Mouse (Mus musculus) left cerebral cortex, postnatal 36 days (tissue): ENCODE data around the gene Pif1. TPM values are rescaled to one million over a fixed set of nuclear protein-coding genes. Genes with fewer than 3 reads are reported as not detected.

Experiments
- DNase-seq, 2 experiments: peaks; one replicate each; pipeline ENCODE4 v3.0.0; 2021 to 2022; ENCODE audit warnings: low spot score in 2 of 2, mixed read lengths in 1 of 2
- intact Hi-C: fragments of 180-260 bp; cut with DNase I; formaldehyde crosslinking; loops from one replicate; pipeline ENCODE4 v1.15.1; 2025
- total RNA-seq, 2 experiments: library from RNA; stranded (reverse); gene quantifications; 2 replicates each; pipeline ENCODE4 v1.2.3; 2021

The Pif1 gene
- under 1 TPM; 0.39 to 0.50 TPM for total RNA-seq

- peak; percentile 51 to 70 for DNase-seq
- intact Hi-C loops: no loop called here
These were observed at the start of gene Pif1 for GRCm38 (mm10) chr9:65586406-65587269. Gene Pif1 (plus strand): TSS chr9:65587160.

GRCm38 (mm10) chr9:65537901-65538630, 48.9 kb upstream of the Pif1 start:
- intact Hi-C loops: no loop called here
- DNase-seq: no peak

- intact Hi-C loops: no loop called here
- DNase-seq: no peak
These were observed 47.3 kb upstream of the Pif1 start for GRCm38 (mm10) chr9:65539697-65540096.

GRCm38 (mm10) chr9:65541126-65542068, 45.6 kb upstream of the Pif1 start:
- peak in 1 of 2 experiments; percentile 16 for DNase-seq
- intact Hi-C loops: no loop called here

- DNase-seq: no peak
- intact Hi-C loops: no loop called here
These were observed 44.8 kb upstream of the Pif1 start for GRCm38 (mm10) chr9:65542111-65542524.

- DNase-seq: no peak
- intact Hi-C loops: no loop called here
These were observed 41.1 kb upstream of the Pif1 start for GRCm38 (mm10) chr9:65545635-65546412.

GRCm38 (mm10) chr9:65546413-65546695, 40.6 kb upstream of the Pif1 start:
- DNase-seq: no peak
- intact Hi-C loops: no loop called here

- intact Hi-C loops: no loop called here
- no peak for DNase-seq
These were observed 39.8 kb upstream of the Pif1 start for GRCm38 (mm10) chr9:65547111-65547510.

GRCm38 (mm10) chr9:65547844-65548243, 39.1 kb upstream of the Pif1 start:
- intact Hi-C loops: no loop called here
- DNase-seq: no peak

- intact Hi-C loops: no loop called here
- DNase-seq: no peak
These were observed 38.6 kb upstream of the Pif1 start for GRCm38 (mm10) chr9:65548311-65548710.

GRCm38 (mm10) chr9:65549139-65549538, 37.8 kb upstream of the Pif1 start:
- DNase-seq: no peak
- intact Hi-C loops: no loop called here

GRCm38 (mm10) chr9:65549643-65550042, 37.3 kb upstream of the Pif1 start:
- intact Hi-C loops: no loop called here
- DNase-seq: no peak

- DNase-seq: no peak
- intact Hi-C loops: no loop called here
These were observed 36.7 kb upstream of the Pif1 start for GRCm38 (mm10) chr9:65550079-65550831.

GRCm38 (mm10) chr9:65551035-65551434, 35.9 kb upstream of the Pif1 start:
- DNase-seq: no peak
- intact Hi-C loops: no loop called here

GRCm38 (mm10) chr9:65552141-65552540, 34.8 kb upstream of the Pif1 start:
- DNase-seq: no peak
- intact Hi-C loops: no loop called here

- DNase-seq: no peak
- intact Hi-C loops: no loop called here
These were observed 34.2 kb upstream of the Pif1 start for GRCm38 (mm10) chr9:65552711-65553110.

GRCm38 (mm10) chr9:65555001-65555405, 32.0 kb upstream of the Pif1 start:
- intact Hi-C loops: no loop called here
- DNase-seq: no peak

- DNase-seq: no peak
- intact Hi-C loops: no loop called here
These were observed 31.3 kb upstream of the Pif1 start for GRCm38 (mm10) chr9:65555621-65556020.

GRCm38 (mm10) chr9:65556349-65556748, 30.6 kb upstream of the Pif1 start:
- intact Hi-C loops: no loop called here
- DNase-seq: no peak
